Mouse (Mus musculus) neural tube, embryonic 14.5 days (tissue): ENCODE measurements around the gene Kank4. TPM values are rescaled to one million over a fixed set of nuclear protein-coding genes. Genes with fewer than 3 reads are reported as not detected.

ENCODE experiments used
- ATAC-seq: fragments of 200-750 bp; cut with Nextera tagmentation; 2 replicates; pipeline ENCODE4 v1.8.0; 2017; ENCODE audit warnings: low read depth, mild to moderate bottlenecking, moderate TSS enrichment, moderate library complexity
- H3K27ac ChIP-seq: fragments of 300-500 bp; sonication (generic); 2 replicates; pipeline ENCODE4 v1.5.1; 2014; ENCODE audit warnings: low read depth, mild to moderate bottlenecking, control low read depth, low read length, moderate library complexity, mixed read lengths
- H3K27me3 ChIP-seq: fragments of 300-500 bp; sonication (generic); 2 replicates; pipeline ENCODE4 v1.6.1; 2014; ENCODE audit warnings: low read length; ENCODE audit not compliant: control insufficient read depth, insufficient read depth
- H3K36me3 ChIP-seq: fragments of 300-500 bp; sonication (generic); 2 replicates; pipeline ENCODE4 v1.6.1; 2014; ENCODE audit warnings: low read length, mixed read lengths; ENCODE audit not compliant: control insufficient read depth, insufficient read depth
- H3K4me1 ChIP-seq: fragments of 300-500 bp; sonication (generic); 2 replicates; pipeline ENCODE4 v1.6.1; 2014; ENCODE audit warnings: low read length; ENCODE audit not compliant: control insufficient read depth, insufficient read depth
- H3K4me2 ChIP-seq: fragments of 300-500 bp; sonication (generic); 2 replicates; pipeline ENCODE4 v1.6.1; 2014; ENCODE audit warnings: mild to moderate bottlenecking, low read depth, low read length, control low read depth
- H3K4me3 ChIP-seq: fragments of 300-500 bp; sonication (generic); 2 replicates; pipeline ENCODE4 v1.5.1; 2014; ENCODE audit warnings: low read depth, low read length, control low read depth, mixed read lengths
- H3K9ac ChIP-seq: fragments of 300-500 bp; sonication (generic); replicated peaks from 2 replicates; pipeline ENCODE4 v1.6.1; 2014; ENCODE audit warnings: low read depth, mild to moderate bottlenecking, control low read depth, low read length, mixed read lengths
- H3K9me3 ChIP-seq: fragments of 300-500 bp; sonication (generic); 2 replicates; pipeline ENCODE4 v1.6.1; 2016; ENCODE audit warnings: low read length; ENCODE audit not compliant: control insufficient read depth
- WGBS: fragments of 180-500 bp; shearing (Covaris S2); extraction: QIAGEN DNeasy Blood & Tissue Kit; methylation state at CpG from one replicate; pipeline ENCODE4 v1.1.7; 2014; 5-methylcytosine and 5-hydroxymethylcytosine counted together
- polyA plus RNA-seq: library from polyadenylated mRNA; unstranded; fragments of >200 nt; fragmentation: Nextera tagmentation; extraction: Ambion mirVana; gene quantifications from 2 replicates; pipeline ENCODE4 v1.2.1, GENCODE M21; 2014

The Kank4 gene
- polyA plus RNA-seq, 1 experiment from 2014 or later: 0.92 TPM

DNA sequence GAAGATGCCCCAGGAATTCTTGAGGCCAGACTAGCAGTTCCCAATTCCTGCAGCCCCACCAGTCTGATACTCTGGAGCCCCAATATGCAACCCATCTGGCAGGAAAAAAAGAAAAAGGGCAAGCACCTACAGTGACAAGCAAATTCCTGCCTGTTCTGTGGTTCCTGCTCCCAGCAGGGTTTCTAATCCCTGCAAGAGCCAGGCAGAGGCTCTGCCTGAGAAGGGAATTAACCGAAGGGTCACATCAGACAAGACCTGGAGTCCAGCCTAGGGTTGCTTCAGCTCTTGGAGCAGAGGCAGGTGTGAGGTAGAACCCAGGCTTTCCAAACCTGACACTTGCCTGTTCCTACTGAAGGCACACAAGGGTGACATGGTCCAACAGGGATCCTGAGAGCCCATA, 26.6 kb downstream of the Kank4 start:
- no peak overlapping the region for H3K27ac ChIP-seq

DNA sequence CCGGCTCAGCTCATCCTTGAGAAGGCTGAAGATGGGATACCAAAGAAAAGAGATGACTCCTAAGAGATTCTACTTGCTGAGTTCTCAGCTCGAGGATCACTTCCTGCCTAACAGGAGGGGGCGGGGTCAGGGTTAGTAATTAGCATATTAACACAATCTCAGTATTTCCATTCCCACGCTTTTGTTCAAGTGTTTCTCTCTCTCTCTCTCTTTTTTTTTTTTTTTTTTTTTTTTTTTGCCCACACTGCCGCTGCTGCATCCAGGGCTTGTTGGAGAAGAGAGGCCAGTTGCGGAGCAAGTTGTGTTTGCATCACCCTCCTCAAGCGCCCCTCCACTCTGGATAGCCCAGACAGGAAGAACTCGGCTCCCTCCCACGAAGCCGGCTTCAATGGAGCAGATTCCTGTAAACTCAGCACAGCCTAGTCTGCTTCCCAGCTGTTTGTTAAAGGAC, 27.5 kb downstream of the Kank4 start:
- ATAC-seq: peak; percentile 50; the same call in 1 of the 2 replicates
- H3K27ac ChIP-seq: no peak overlapping the region
- peaks cover 10% of the 10 kb centered on the region; the same call in 1 of the 2 replicates for H3K4me1 ChIP-seq
- 9% methylated on average over 10 of the region's 10 CpGs for WGBS
- peak overlapping the region; percentile 33 for H3K4me2 ChIP-seq
- no peaks in the 10 kb centered on the region for H3K36me3 ChIP-seq
- H3K27me3 ChIP-seq: no peaks in the 10 kb centered on the region
- no peak overlapping the region; the same call in 1 of the 2 replicates for H3K9ac ChIP-seq
- no peaks in the 10 kb centered on the region for H3K9me3 ChIP-seq
- H3K4me3 ChIP-seq: peak overlapping the region; percentile 1; the same call in 1 of the 2 replicates

More for the DNA sequence above, 26.6 kb downstream of the Kank4 start:
- no peak overlapping the region for H3K9ac ChIP-seq
- 0 out of 2 replicates have a peak overlapping the region, but pooled peaks have one; percentile 33 for H3K4me2 ChIP-seq
- H3K9me3 ChIP-seq: no peaks in the 10 kb centered on the region
- H3K27me3 ChIP-seq: no peaks in the 10 kb centered on the region
- H3K4me1 ChIP-seq: peaks cover 10% of the 10 kb centered on the region; the same call in 1 of the 2 replicates
- no peak for ATAC-seq
- no peak overlapping the region for H3K4me3 ChIP-seq
- WGBS: 67% methylated on average over 1 of the region's 1 CpGs
- no peaks in the 10 kb centered on the region for H3K36me3 ChIP-seq

DNA sequence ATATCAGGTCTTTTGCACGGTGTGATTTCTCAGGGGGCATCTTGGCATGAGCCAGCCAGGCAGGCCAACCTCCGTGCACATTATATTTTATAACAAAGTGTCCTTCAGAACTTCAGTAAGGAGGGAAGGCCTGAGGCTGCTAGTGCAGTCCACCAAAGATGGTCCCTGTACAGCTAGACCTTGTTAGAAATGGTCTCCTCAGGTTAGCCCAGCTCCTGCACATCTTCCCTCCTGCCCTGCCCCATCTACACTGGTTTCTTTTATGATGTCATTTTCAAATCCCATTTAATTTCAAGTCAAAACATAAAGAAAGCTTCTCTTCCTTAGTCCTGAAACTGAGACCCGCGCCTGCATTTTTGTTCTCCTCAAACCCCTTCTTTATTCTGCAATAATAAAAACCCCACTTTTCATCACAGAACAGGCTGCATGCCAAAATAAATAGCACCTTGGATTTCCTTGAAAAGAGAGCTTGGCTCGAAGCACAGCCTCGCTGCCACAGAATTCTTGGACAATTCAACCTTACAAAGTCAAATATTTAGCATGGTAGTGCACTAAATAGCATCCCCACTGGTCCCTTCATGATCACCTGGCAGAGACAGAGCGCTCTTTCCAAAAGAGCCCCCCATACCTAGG, 28.1 kb downstream of the Kank4 start:
- H3K36me3 ChIP-seq: no peaks in the 10 kb centered on the region
- peaks cover 10% of the 10 kb centered on the region; the same call in 1 of the 2 replicates for H3K4me1 ChIP-seq
- H3K9me3 ChIP-seq: no peaks in the 10 kb centered on the region
- 65% methylated on average over 7 of the region's 7 CpGs for WGBS
- H3K27ac ChIP-seq: no peak overlapping the region
- H3K9ac ChIP-seq: no peak overlapping the region
- H3K4me3 ChIP-seq: peak overlapping the region; percentile 1; the same call in 1 of the 2 replicates
- peak overlapping the region; percentile 33 for H3K4me2 ChIP-seq
- 0 out of 2 replicates have a peak, but pooled peaks have one; percentile 48 for ATAC-seq
- no peaks in the 10 kb centered on the region for H3K27me3 ChIP-seq

DNA sequence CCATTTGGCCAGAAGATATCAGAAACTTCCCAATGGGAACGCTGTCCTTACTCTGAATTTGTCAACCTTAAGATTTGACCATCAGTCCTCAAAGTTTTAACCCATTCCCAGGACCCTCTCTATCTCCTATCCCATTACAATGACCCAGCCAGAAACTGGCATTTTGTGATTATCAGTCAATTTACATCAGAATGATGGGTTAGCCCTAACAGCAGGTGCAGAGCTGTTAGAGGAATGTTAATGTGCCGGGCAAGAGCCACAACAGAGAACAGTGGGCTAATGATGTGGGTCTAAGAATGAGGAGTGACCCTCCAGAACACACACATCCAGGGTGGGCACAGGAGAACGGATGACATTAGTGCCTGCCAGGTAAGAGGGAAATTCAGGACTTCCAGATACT, 31.1 kb downstream of the Kank4 start:
- H3K36me3 ChIP-seq: no peaks in the 10 kb centered on the region
- no peak for ATAC-seq
- no peaks in the 10 kb centered on the region for H3K9me3 ChIP-seq
- H3K4me1 ChIP-seq: peaks cover 10% of the 10 kb centered on the region; the same call in 1 of the 2 replicates
- H3K27me3 ChIP-seq: no peaks in the 10 kb centered on the region
- WGBS: 13% methylated on average over 3 of the region's 3 CpGs
- H3K9ac ChIP-seq: no peak overlapping the region
- H3K27ac ChIP-seq: no peak overlapping the region
- H3K4me2 ChIP-seq: no peak overlapping the region
- no peak overlapping the region for H3K4me3 ChIP-seq

DNA sequence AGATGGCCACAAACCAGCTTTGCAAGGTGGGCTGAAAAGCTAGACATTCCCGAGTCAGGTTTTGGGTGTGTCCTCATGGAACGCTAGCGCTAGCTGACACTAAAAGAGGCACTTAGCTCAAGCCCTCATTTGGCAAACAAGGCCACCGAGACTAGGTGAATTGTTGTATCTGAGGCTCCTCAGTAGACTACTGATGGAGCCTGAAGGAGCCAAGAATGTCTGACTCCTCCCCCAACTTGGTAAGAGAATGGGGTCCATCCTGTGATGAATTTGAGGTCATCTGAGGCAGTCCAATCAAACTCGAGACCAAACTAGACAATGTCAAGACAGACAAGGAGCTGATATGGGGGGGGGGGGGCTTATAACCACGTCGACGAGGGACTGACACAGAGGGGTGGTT, 31.5 kb downstream of the Kank4 start:
- no peaks in the 10 kb centered on the region for H3K36me3 ChIP-seq
- no peak overlapping the region for H3K4me2 ChIP-seq
- no peaks in the 10 kb centered on the region for H3K9me3 ChIP-seq
- H3K4me3 ChIP-seq: no peak overlapping the region
- peaks cover 10% of the 10 kb centered on the region; the same call in 1 of the 2 replicates for H3K4me1 ChIP-seq
- no peaks in the 10 kb centered on the region for H3K27me3 ChIP-seq
- no peak for ATAC-seq
- 29% methylated on average over 8 of the region's 8 CpGs for WGBS
- no peak overlapping the region for H3K27ac ChIP-seq
- H3K9ac ChIP-seq: no peak overlapping the region

DNA sequence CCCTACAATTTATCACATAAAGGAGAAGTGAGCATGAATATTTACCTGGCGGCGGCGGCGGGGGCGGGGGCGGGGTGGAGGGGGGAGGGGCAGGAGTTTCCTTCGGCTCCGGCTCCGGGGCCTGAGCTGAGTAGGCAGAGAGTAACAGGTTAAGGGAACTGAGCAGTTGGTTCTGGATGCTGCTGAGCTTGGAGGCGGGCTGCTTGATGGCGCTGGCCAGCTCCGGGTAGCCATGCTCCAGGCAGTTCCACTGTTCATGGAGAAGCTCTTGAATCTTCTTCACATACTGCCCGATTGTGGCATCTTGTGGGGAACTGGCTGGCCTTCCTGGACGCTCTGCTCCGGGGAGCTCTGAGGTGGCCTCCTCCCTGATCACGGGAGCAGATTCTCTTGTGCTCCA, 39.1 kb downstream of the Kank4 start:
- no peak overlapping the region for H3K9ac ChIP-seq
- 17% methylated on average over 16 of the region's 16 CpGs for WGBS
- no peaks in the 10 kb centered on the region for H3K36me3 ChIP-seq
- no peaks in the 10 kb centered on the region for H3K9me3 ChIP-seq
- H3K4me1 ChIP-seq: no peaks in the 10 kb centered on the region
- H3K27ac ChIP-seq: no peak overlapping the region
- no peak overlapping the region for H3K4me3 ChIP-seq
- no peaks in the 10 kb centered on the region for H3K27me3 ChIP-seq
- H3K4me2 ChIP-seq: no peak overlapping the region
- 0 out of 2 replicates have a peak, but pooled peaks have one; percentile 33 for ATAC-seq

DNA sequence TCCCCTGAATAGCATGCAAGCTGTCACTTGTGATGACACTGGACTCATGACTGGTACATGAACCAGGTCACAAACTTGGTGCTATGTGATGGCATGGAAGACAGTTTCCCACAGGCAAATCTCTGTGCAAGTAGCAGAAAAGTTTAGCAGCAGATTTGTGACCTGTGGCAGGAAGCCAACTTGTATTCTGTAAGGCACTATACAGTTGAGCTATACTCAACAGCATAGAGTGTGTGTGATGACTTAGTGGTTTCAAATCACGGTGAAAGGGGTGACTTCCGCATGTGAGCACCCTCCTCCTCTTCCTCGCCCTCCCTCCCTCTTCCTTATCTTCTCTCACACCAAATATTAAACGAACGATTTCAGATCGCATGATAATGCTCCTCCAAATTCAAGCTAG, 39.9 kb downstream of the Kank4 start:
- H3K4me3 ChIP-seq: no peak overlapping the region
- ATAC-seq: no peak
- 90% methylated on average over 6 of the region's 6 CpGs for WGBS
- no peaks in the 10 kb centered on the region for H3K4me1 ChIP-seq
- no peaks in the 10 kb centered on the region for H3K27me3 ChIP-seq
- no peak overlapping the region for H3K27ac ChIP-seq
- H3K4me2 ChIP-seq: no peak overlapping the region
- H3K36me3 ChIP-seq: no peaks in the 10 kb centered on the region
- H3K9me3 ChIP-seq: no peaks in the 10 kb centered on the region
- no peak overlapping the region for H3K9ac ChIP-seq

DNA sequence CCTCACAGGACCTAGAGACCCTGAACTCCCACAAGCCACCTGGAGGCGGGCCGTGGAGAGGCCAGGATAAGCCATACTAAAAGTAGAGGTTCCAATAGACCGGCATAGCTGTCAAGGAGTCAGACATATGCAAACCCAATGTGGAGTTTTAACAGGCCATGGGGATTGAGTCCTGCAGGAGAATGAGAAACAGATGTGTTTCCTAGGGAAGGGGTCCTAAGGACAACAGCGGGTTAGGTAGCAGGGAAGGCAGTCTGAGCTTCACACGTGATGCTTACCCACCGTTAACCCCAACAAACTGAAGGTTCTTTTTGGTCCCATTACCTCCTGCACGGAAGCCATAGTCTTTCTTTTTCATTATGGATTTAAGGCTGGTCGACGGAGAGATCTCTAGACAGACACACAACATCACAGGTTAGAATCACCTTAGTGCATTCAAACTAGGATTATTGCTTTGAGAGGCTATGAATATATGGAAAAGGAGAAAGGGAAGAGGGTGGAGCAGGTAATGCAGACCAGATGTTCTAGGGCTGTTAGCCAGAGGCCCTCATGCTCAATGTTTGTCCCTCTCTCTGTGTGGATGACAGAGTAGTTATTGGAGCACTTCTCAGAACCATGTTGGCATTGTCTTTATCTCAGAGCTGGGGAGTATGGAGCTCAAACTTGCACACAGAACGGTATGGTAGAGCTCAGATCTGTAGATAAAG, 40.5 kb downstream of the Kank4 start:
- no peak overlapping the region for H3K4me3 ChIP-seq
- H3K9ac ChIP-seq: no peak overlapping the region
- no peaks in the 10 kb centered on the region for H3K36me3 ChIP-seq
- no peak overlapping the region for H3K4me2 ChIP-seq
- no peak overlapping the region for H3K27ac ChIP-seq
- no peaks in the 10 kb centered on the region for H3K27me3 ChIP-seq
- no peaks in the 10 kb centered on the region for H3K9me3 ChIP-seq
- WGBS: 84% methylated on average over 10 of the region's 10 CpGs
- ATAC-seq: no peak
- H3K4me1 ChIP-seq: no peaks in the 10 kb centered on the region

DNA sequence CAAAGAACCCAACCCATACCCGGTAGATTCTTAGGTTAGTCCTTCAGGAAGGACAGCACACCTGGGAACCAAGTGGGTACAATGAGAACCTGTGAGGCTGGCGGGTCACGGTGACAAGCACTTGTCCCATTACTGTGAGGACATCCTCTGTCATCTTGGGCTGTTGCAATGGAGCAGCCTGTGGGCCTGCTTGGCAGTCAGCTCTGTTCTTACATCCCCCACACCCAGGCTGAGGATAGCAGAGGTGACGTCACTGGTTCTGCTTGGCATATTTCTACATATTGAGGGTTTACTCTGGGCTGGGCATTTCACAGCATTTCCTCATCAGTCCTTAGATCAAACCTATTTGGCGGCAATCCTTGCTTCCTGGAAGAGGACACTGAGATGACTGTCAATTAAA, 43.6 kb downstream of the Kank4 start:
- ATAC-seq: no peak
- Histone ChIP-seq H3K4me2 (no peak overlapping the region), H3K27me3 (no peaks in the 10 kb centered on the region), H3K9me3 (no peaks in the 10 kb centered on the region), H3K4me1 (no peaks in the 10 kb centered on the region), H3K27ac (no peak overlapping the region), H3K9ac (no peak overlapping the region), H3K36me3 (no peaks in the 10 kb centered on the region), H3K4me3 (no peak overlapping the region)
- WGBS: 96% methylated on average over 5 of the region's 5 CpGs
